Mouse (Mus musculus) lung, postnatal 0 days (tissue): Measurements from ENCODE around the gene Cflar. TPM values are rescaled to one million over a fixed set of nuclear protein-coding genes. Genes with fewer than 3 reads are reported as not detected.

Experiments used
- ATAC-seq: fragments of 200-750 bp; cut with Nextera tagmentation; 2 replicates; pipeline ENCODE4 v1.8.0; 2017; ENCODE audit warnings: moderate library complexity
- DNase-seq: peaks from one replicate; pipeline ENCODE4 v3.0.0-alpha.2; 2016; ENCODE audit warnings: low spot score
- H3K27ac ChIP-seq: fragments of 300-500 bp; sonication (generic); 2 replicates; pipeline ENCODE4 v1.5.1; 2014; ENCODE audit warnings: antibody characterized with exemption, mild to moderate bottlenecking, low read length, mixed read lengths
- H3K27me3 ChIP-seq: fragments of 300-500 bp; sonication (generic); replicated peaks from 2 replicates; pipeline ENCODE4 v1.6.1; 2014; ENCODE audit warnings: low read length, mixed read lengths; ENCODE audit not compliant: insufficient read depth
- H3K36me3 ChIP-seq: fragments of 300-500 bp; sonication (generic); 2 replicates; pipeline ENCODE4 v1.6.1; 2014; ENCODE audit warnings: low read length, mixed read lengths; ENCODE audit not compliant: insufficient read depth
- H3K4me1 ChIP-seq: fragments of 300-500 bp; sonication (generic); 2 replicates; pipeline ENCODE4 v1.6.1; 2014; ENCODE audit warnings: antibody characterized with exemption, low read depth, low read length, mixed read lengths; ENCODE audit not compliant: insufficient read depth
- H3K4me2 ChIP-seq: fragments of 300-500 bp; sonication (generic); replicated peaks from 2 replicates; pipeline ENCODE4 v1.6.1; 2014; ENCODE audit warnings: low read depth, mild to moderate bottlenecking, low read length, moderate library complexity, mixed read lengths
- H3K4me3 ChIP-seq: fragments of 300-500 bp; sonication (generic); 2 replicates; pipeline ENCODE4 v1.5.1; 2014; ENCODE audit warnings: low read depth, low read length
- H3K9ac ChIP-seq: fragments of 300-500 bp; sonication (generic); replicated peaks from 2 replicates; pipeline ENCODE4 v1.6.1; 2014; ENCODE audit warnings: low read depth, mild to moderate bottlenecking
- H3K9me3 ChIP-seq: fragments of 300-500 bp; sonication (generic); 2 replicates; pipeline ENCODE4 v1.6.1; 2016; ENCODE audit warnings: low read length, mixed read lengths
- CTCF ChIP-seq: IDR thresholded peaks from 2 replicates; pipeline ENCODE4 v1.5.1; 2016; ENCODE audit warnings: antibody characterized with exemption, mild to moderate bottlenecking
- EP300 ChIP-seq: IDR thresholded peaks from 2 replicates; pipeline ENCODE4 v1.6.1; 2016; ENCODE audit warnings: antibody characterized with exemption, mild to moderate bottlenecking, control low read depth
- WGBS: fragments of 180-500 bp; shearing (Covaris S2); extraction: QIAGEN DNeasy Blood & Tissue Kit; methylation state at CpG from one replicate; pipeline ENCODE4 v1.1.7; 2014; 5-methylcytosine and 5-hydroxymethylcytosine counted together
- polyA plus RNA-seq: library from polyadenylated mRNA; unstranded; fragments of >200 nt; fragmentation: Nextera tagmentation; extraction: Ambion mirVana; gene quantifications from 2 replicates; pipeline ENCODE4 v1.2.1, GENCODE M21; 2015

Gene Cflar
- polyA plus RNA-seq, 1 experiment from 2014 or later = 62.2 TPM

DNA sequence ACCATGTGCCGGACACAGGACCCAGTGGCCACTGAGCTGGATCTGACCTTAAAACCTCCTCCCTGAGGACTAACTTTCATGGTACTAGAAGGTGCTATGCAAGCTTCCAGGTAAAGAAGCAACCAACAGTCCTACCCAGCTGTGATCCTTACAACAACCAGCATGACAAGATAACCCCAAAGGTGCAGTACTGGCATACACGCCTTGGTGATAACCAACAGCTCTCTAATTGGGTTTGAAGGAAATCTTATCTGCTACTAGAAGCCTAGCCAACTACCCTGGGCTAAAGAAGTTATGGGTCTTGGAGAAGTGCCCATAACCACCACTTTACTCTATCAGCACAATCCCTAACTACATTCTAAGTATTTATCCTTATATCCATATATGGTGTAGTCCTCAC lies 75.0 kb downstream of the Cflar start:
- TF ChIP-seq CTCF (no peak), EP300 (no peak)
- ATAC-seq (no peak), DNase-seq (no peak)
- WGBS = 85% methylated on average over 2 of the region's 2 CpGs
- Histone ChIP-seq H3K4me1 (no peaks in the 10 kb centered on the region), H3K4me3 (no peak overlapping the region), H3K27ac (no peak overlapping the region), H3K36me3 (no peaks in the 10 kb centered on the region), H3K9ac (no peak overlapping the region), H3K4me2 (no peak overlapping the region), H3K9me3 (no peaks in the 10 kb centered on the region), H3K27me3 (no peaks in the 10 kb centered on the region)

DNA sequence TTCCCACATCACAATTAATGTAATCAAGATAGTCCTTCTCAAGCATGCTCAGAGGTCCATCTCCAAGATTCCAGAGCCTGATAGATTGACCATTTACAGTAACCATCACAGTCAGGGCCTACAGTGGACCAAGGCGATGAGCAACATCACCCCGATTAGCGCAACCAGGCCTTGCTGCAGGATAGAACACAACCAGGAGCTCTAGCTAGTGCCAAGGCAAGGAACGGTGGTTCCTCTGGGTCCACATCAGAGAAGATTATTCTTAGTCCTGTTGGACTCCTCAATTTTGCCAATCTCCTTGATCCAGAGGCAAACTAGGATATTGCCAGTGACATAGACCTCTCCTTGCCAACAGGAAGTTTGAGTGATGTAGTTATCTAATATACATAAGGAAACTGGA lies 77.1 kb downstream of the Cflar start:
- no peak for TF ChIP-seq CTCF
- TF ChIP-seq EP300 = no peak
- no peak overlapping the region for H3K9ac ChIP-seq
- H3K9me3 ChIP-seq = no peaks in the 10 kb centered on the region
- no peak for ATAC-seq
- H3K27me3 ChIP-seq = no peaks in the 10 kb centered on the region
- no peak overlapping the region for H3K27ac ChIP-seq
- DNase-seq = no peak
- H3K4me2 ChIP-seq = no peak overlapping the region
- no peaks in the 10 kb centered on the region for H3K4me1 ChIP-seq
- H3K36me3 ChIP-seq = no peaks in the 10 kb centered on the region
- 94% methylated on average over 4 of the region's 4 CpGs for WGBS
- no peak overlapping the region for H3K4me3 ChIP-seq

DNA sequence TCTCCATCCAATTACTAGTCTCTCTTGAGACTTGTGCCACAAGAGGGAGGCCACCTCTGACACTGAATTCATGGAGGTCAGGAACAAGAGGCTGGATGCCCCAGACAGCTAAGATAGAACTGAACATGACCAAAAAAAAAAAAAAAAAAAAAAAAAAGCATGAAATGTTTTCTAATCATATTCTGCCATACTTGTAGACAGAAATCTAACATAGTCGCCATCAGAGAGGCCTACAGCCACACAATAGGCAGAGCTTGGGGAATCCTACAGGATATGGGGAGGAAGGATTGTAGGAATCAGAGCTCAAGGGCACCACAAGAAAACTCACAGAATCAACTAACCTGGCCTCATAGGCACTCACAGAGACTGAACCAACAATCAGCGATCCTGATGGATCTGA lies 83.4 kb downstream of the Cflar start:
- TF ChIP-seq CTCF (no peak), EP300 (no peak)
- 44% methylated on average over 2 of the region's 2 CpGs for WGBS

DNA sequence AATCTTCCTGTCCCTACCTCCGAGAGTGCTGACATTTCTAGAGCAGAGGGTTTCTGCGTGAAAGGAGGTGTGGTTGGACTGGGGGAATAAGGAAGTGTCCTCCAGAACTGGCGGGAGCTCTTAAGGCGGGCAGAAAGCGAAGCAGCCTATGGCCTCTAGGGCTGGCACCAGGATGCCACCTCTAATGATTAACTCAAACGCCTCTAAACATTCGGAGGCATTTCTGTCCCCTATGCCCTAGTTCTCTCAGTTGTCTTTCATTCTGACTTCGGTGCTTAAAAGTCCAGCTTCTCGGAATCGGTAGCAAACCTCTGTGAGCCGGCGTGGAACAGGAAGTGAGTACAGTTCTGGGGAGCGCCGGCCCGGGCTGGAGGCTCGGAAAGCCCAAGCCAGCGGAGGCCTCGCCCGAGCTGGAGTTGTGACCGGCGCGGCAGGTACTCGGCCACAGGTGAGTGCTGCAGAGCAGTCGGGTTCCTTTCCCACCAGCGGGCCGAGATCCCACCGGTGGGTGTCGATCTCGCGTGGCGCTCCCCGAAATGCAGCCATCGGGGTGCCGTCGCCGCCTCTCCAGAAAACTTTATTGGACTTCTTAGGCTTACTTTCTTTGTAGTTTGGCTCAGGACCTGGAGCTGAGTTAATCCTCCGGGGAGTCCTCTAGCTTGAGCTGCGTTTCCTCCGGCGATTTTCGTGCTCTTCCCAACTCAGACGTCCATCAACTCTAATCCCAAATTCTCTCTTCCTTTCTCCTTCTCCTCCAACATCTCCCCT lies 84.2 kb downstream of the Cflar start, which contains the start of gene Casp8:
TSS of gene Casp8 (plus strand) at position 84 of the 768 bp plus-strand sequence.
- H3K4me1 ChIP-seq = 0 out of 2 replicates have a peak, but pooled peaks cover 3% of the 10 kb centered on the region
- H3K27me3 ChIP-seq = no peaks in the 10 kb centered on the region
- peak within 1 kb of the TSS; percentile 92 for H3K27ac ChIP-seq
- peak within 1 kb of the TSS; percentile 68 for H3K4me3 ChIP-seq
- TF ChIP-seq EP300 = 0 out of 2 replicates have a peak, but pooled peaks have one; percentile 19
- TF ChIP-seq CTCF = 0 out of 2 replicates have a peak, but pooled peaks have one; percentile 24
- no peaks in the 10 kb centered on the region for H3K9me3 ChIP-seq
- H3K4me2 ChIP-seq = peak within 1 kb of the TSS; percentile 81
- DNase-seq = peak; percentile 93
- H3K9ac ChIP-seq = peak within 1 kb of the TSS; percentile 80
- WGBS = under 1% methylated on average over 42 of the region's 42 CpGs
- ATAC-seq = peak; percentile 95
- H3K36me3 ChIP-seq = 0 out of 2 replicates have a peak, but pooled peaks cover 4% of the 10 kb centered on the region

More for the DNA sequence above, 83.4 kb downstream of the Cflar start:
- DNase-seq = peak; percentile 11
- ATAC-seq = no peak; the same call in 1 of the 2 replicates
- Histone ChIP-seq H3K27ac (peak overlapping the region; percentile 92), H3K36me3 (0 out of 2 replicates have a peak, but pooled peaks cover 4% of the 10 kb centered on the region), H3K4me2 (peak overlapping the region; percentile 81), H3K9me3 (no peaks in the 10 kb centered on the region), H3K4me1 (0 out of 2 replicates have a peak, but pooled peaks cover 3% of the 10 kb centered on the region), H3K4me3 (no peak overlapping the region), H3K27me3 (no peaks in the 10 kb centered on the region), H3K9ac (no peak overlapping the region)

DNA sequence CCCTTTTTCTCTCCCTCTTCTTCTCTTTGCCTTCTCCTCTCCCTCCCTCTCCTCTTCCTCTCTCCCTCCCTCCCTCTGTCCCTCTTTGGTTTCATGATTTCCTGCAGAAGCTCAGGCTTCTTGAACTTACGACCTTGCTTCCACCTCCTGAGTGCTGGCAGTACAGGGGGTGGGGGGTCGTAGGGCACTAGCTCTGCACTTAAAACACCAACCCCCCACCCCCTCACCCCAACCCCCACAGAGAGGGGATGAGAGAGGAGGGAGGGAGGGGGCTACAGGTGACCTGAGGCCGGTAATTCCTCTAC lies 84.7 kb downstream of the Cflar start:
- ATAC-seq (0 out of 2 replicates have a peak, but pooled peaks have one; percentile 9), DNase-seq (no peak)
- 0% methylated on average over 3 of the region's 3 CpGs for WGBS
- H3K27ac ChIP-seq = peak overlapping the region; percentile 92
- H3K9ac ChIP-seq = peak overlapping the region; percentile 80
- H3K9me3 ChIP-seq = no peaks in the 10 kb centered on the region
- peak overlapping the region; percentile 81 for H3K4me2 ChIP-seq
- TF ChIP-seq EP300 (no peak), CTCF (no peak)
- H3K27me3 ChIP-seq = no peaks in the 10 kb centered on the region
- 0 out of 2 replicates have a peak, but pooled peaks cover 3% of the 10 kb centered on the region for H3K4me1 ChIP-seq
- 0 out of 2 replicates have a peak, but pooled peaks cover 4% of the 10 kb centered on the region for H3K36me3 ChIP-seq
- H3K4me3 ChIP-seq = peak overlapping the region; percentile 68

- H3K4me3 ChIP-seq = 0 out of 2 replicates have a peak overlapping the region, but pooled peaks have one; percentile 8
Observed at GRCm38 (mm10) chr1:58796853-58797252, 85.5 kb downstream of the Cflar start.

More at GRCm38 (mm10) chr1:58796853-58797252, 85.5 kb downstream of the Cflar start:
- no peak overlapping the region for H3K9ac ChIP-seq
- no peak for DNase-seq
- no peak overlapping the region for H3K27ac ChIP-seq
- H3K9me3 ChIP-seq = no peaks in the 10 kb centered on the region
- H3K4me2 ChIP-seq = peak overlapping the region; percentile 39; the same call in 1 of the 2 replicates
- WGBS = 40% methylated on average over 4 of the region's 4 CpGs
- TF ChIP-seq CTCF = no peak
- TF ChIP-seq EP300 = no peak
- H3K27me3 ChIP-seq = no peaks in the 10 kb centered on the region
- ATAC-seq = no peak
- 0 out of 2 replicates have a peak, but pooled peaks cover 3% of the 10 kb centered on the region for H3K4me1 ChIP-seq
- H3K36me3 ChIP-seq = 0 out of 2 replicates have a peak, but pooled peaks cover 4% of the 10 kb centered on the region
